Mouse (Mus musculus) CH12.LX (cell line): ENCODE results near the gene Sult6b2. TPM values are rescaled to one million over a fixed set of nuclear protein-coding genes. Genes with fewer than 3 reads are reported as not detected.

Source experiments
- DNase-seq: peaks from one replicate; pipeline ENCODE4 v3.0.0-alpha.2; 2013; ENCODE audit errors: extremely low read depth
- H3K27ac ChIP-seq: 2 replicates; pipeline ENCODE4 v1.5.1; 2012; ENCODE audit warnings: low read depth, mild to moderate bottlenecking, control low read depth, moderate library complexity; ENCODE audit not compliant: insufficient read depth
- H3K27me3 ChIP-seq: replicated peaks from 2 replicates; pipeline ENCODE3; 2012; ENCODE audit warnings: inconsistent platforms
- H3K36me3 ChIP-seq, 2 experiments: replicated peaks in 1 of 2; 2 replicates each; pipeline versions ENCODE3 to v1.6.1; 2012; ENCODE audit warnings: inconsistent platforms in 1 of 2, low read length in 1 of 2, mild to moderate bottlenecking in 1 of 2, mixed read lengths in 1 of 2, moderate library complexity in 1 of 2; ENCODE audit not compliant: control insufficient read depth in 1 of 2, insufficient read depth in 1 of 2
- H3K4me1 ChIP-seq, 2 experiments: 2 replicates each; pipeline ENCODE4 v1.6.1; 2012; ENCODE audit warnings: inconsistent platforms in 1 of 2, moderate library complexity in 1 of 2; ENCODE audit not compliant: insufficient read depth in 2 of 2, control insufficient read depth in 1 of 2
- H3K4me2 ChIP-seq: 2 replicates; pipeline ENCODE4 v1.6.1; 2012; ENCODE audit warnings: low read depth, mild to moderate bottlenecking, control low read depth; ENCODE audit not compliant: poor library complexity, insufficient read depth, severe bottlenecking
- H3K4me3 ChIP-seq, 3 experiments: fragments of 150-350 bp in 1 of 3; sonication (generic) in 1 of 3; replicated peaks in 1 of 3; 2 replicates each; pipeline versions ENCODE3 to v1.5.1; 2011 to 2012; ENCODE audit warnings: low read depth in 2 of 3, low read length in 2 of 3, mild to moderate bottlenecking in 2 of 3, moderate library complexity in 2 of 3, control low read depth in 1 of 3, improper control_type of control experiment in 1 of 3, inconsistent platforms in 1 of 3, mixed read lengths in 1 of 3; ENCODE audit not compliant: poor library complexity in 1 of 3
- H3K79me2 ChIP-seq: replicated peaks from 2 replicates; pipeline ENCODE4 v1.6.1; 2012; ENCODE audit warnings: mild to moderate bottlenecking, moderate library complexity; ENCODE audit not compliant: control insufficient read depth, poor library complexity, insufficient read depth, severe bottlenecking; ENCODE audit errors: extremely low read depth
- H3K9ac ChIP-seq: 2 replicates; pipeline ENCODE4 v1.6.1; 2012; ENCODE audit warnings: low read depth, mild to moderate bottlenecking, control low read depth, moderate library complexity; ENCODE audit not compliant: insufficient read depth
- H3K9me3 ChIP-seq: replicated peaks from 2 replicates; pipeline ENCODE3; 2012; ENCODE audit warnings: low read length, inconsistent platforms, mixed read lengths
- BHLHE40 ChIP-seq: IDR thresholded peaks from 2 replicates; pipeline ENCODE4 v1.6.1; 2011; ENCODE audit warnings: mild to moderate bottlenecking, low read depth, low read length, improper control_type of control experiment
- CHD1 ChIP-seq: IDR thresholded peaks from 2 replicates; pipeline ENCODE4 v1.6.1; 2012; ENCODE audit warnings: low read depth, low read length, improper control_type of control experiment, inconsistent platforms
- CHD2 ChIP-seq: IDR thresholded peaks from 2 replicates; pipeline ENCODE4 v1.6.1; 2011; ENCODE audit warnings: low read length, improper control_type of control experiment
- E2F4 ChIP-seq: IDR thresholded peaks from 2 replicates; pipeline ENCODE4 v1.6.1; 2011; ENCODE audit warnings: low read depth, low read length, improper control_type of control experiment; ENCODE audit not compliant: insufficient replicate concordance
- ELF1 ChIP-seq: IDR thresholded peaks from 2 replicates; pipeline ENCODE4 v1.6.1; 2014; ENCODE audit warnings: low read depth, mild to moderate bottlenecking, inconsistent platforms, low read length, improper control_type of control experiment
- ETS1 ChIP-seq: conservative IDR thresholded peaks from 2 replicates; pipeline ENCODE4 v1.6.1; 2012; ENCODE audit warnings: low read depth, mild to moderate bottlenecking, inconsistent platforms, low read length, improper control_type of control experiment, moderate library complexity
- GABPA ChIP-seq: IDR thresholded peaks from 2 replicates; pipeline ENCODE4 v1.6.1; 2012; ENCODE audit warnings: low read depth, low read length, improper control_type of control experiment, inconsistent platforms; ENCODE audit not compliant: insufficient replicate concordance
- JUN ChIP-seq: IDR thresholded peaks from 2 replicates; pipeline ENCODE4 v1.6.1; 2011; ENCODE audit warnings: low read depth, mild to moderate bottlenecking, low read length, improper control_type of control experiment, moderate library complexity; ENCODE audit not compliant: insufficient read depth
- KAT2A ChIP-seq: IDR thresholded peaks from 2 replicates; pipeline ENCODE4 v1.6.1; 2012; ENCODE audit warnings: low read length, improper control_type of control experiment, inconsistent platforms; ENCODE audit not compliant: insufficient replicate concordance
- MAFK ChIP-seq: IDR thresholded peaks from 2 replicates; pipeline ENCODE4 v1.6.1; 2011; ENCODE audit warnings: low read length, improper control_type of control experiment; ENCODE audit not compliant: insufficient replicate concordance
- MAX ChIP-seq: IDR thresholded peaks from 2 replicates; pipeline ENCODE4 v1.6.1; 2011; ENCODE audit warnings: low read length, improper control_type of control experiment
- MEF2A ChIP-seq: IDR thresholded peaks from 2 replicates; pipeline ENCODE4 v1.6.1; 2014; ENCODE audit warnings: low read depth, mild to moderate bottlenecking, inconsistent platforms, low read length, improper control_type of control experiment, borderline replicate concordance
- MXI1 ChIP-seq: IDR thresholded peaks from 2 replicates; pipeline ENCODE4 v1.6.1; 2011; ENCODE audit warnings: mild to moderate bottlenecking, low read depth, low read length, improper control_type of control experiment
- NELFE ChIP-seq: IDR thresholded peaks from 2 replicates; pipeline ENCODE4 v1.6.1; 2011; ENCODE audit warnings: low read depth, low read length, improper control_type of control experiment
- POLR2A ChIP-seq: IDR thresholded peaks from 2 replicates; pipeline ENCODE4 v1.6.1; 2011; ENCODE audit warnings: low read depth, mild to moderate bottlenecking, improper control_type of control experiment, low read length
- SIN3A ChIP-seq: IDR thresholded peaks from 2 replicates; pipeline ENCODE4 v1.6.1; 2012; ENCODE audit warnings: low read length, improper control_type of control experiment, inconsistent platforms
- dilution Hi-C: fragments of 300-500 bp; cut with MboI; formaldehyde crosslinking; loops from 2 replicates; pipeline ENCODE4 v1.14.3; 2020; ENCODE audit warnings: low sequenced_read_pairs; ENCODE audit not compliant: extremely low pct_unique_long_range_greater_than_20kb, extremely low pct_ligation_motif_present
- in situ Hi-C: fragments of 300-500 bp; cut with MboI; formaldehyde crosslinking; loops from 3 replicates; pipeline ENCODE4 v1.14.3; 2019; ENCODE audit warnings: low sequenced_read_pairs, low pct_ligation_motif_present, low pct_unique_long_range_greater_than_20kb, mixed read lengths
- polyA plus RNA-seq: library from polyadenylated mRNA; unstranded; fragments of >175 nt; gene quantifications from 2 replicates; pipeline ENCODE4 v1.2.1, GENCODE M21; 2012; ENCODE audit warnings: low read depth; ENCODE audit not compliant: insufficient read length
- total RNA-seq, 2 experiments: library from RNA; depleted of rRNA; stranded (reverse); fragments of 300-350 nt in 1 of 2; fragments of >200 nt in 1 of 2; gene quantifications; 2 replicates each; pipeline ENCODE4 v1.2.3; 2012 to 2014

The Sult6b2 gene
- total and polyA plus RNA-seq, 3 experiments = 0.25 to 1.1 (median 0.54) TPM

- TF ChIP-seq BHLHE40 = no peak
Measured at GRCm38 (mm10) chr6:142758562-142758961, 45.7 kb downstream of the Sult6b2 start (continued).

GRCm38 (mm10) chr6:142757976-142758375, 46.3 kb downstream of the Sult6b2 start:
- in situ Hi-C loops = no loop called here
- Histone ChIP-seq H3K4me2 (peak overlapping the region; percentile 87), H3K4me3 (peak overlapping the region; percentile 39 to 80 (median 66)), H3K9ac (peak overlapping the region; percentile 75), H3K79me2 (peaks cover 4% of the 10 kb centered on the region), H3K36me3 (peaks cover 11 to 47% of the 10 kb centered on the region in 2 experiments), H3K4me1 (peaks cover 0 to 23% of the 10 kb centered on the region in 2 experiments; a peak in 3 of 4 replicates), H3K27me3 (peaks cover 22% of the 10 kb centered on the region), H3K9me3 (no peaks in the 10 kb centered on the region), H3K27ac (no peak overlapping the region)
- no peak for TF ChIP-seq MAX
- TF ChIP-seq JUN = no peak
- no peak for TF ChIP-seq CHD2
- TF ChIP-seq NELFE = no peak
- no peak for TF ChIP-seq E2F4
- no peak for TF ChIP-seq MXI1
- TF ChIP-seq GABPA = no peak
- no peak for TF ChIP-seq KAT2A
- TF ChIP-seq ETS1 = no peak
- no peak for TF ChIP-seq POLR2A
- TF ChIP-seq CHD1 = no peak
- no peak for TF ChIP-seq MEF2A
- no peak for DNase-seq
- dilution Hi-C loops = no loop called here

- Histone ChIP-seq H3K27me3 (peaks cover 22% of the 10 kb centered on the region), H3K4me1 (peaks cover 0 to 26% of the 10 kb centered on the region in 2 experiments; a peak in 3 of 4 replicates), H3K9me3 (no peaks in the 10 kb centered on the region), H3K4me3 (peak overlapping the region; percentile 66 to 80 (median 77)), H3K36me3 (peaks cover 11 to 43% of the 10 kb centered on the region in 2 experiments), H3K27ac (no peak overlapping the region), H3K79me2 (peaks cover 4% of the 10 kb centered on the region), H3K4me2 (peak overlapping the region; percentile 87), H3K9ac (peak overlapping the region; percentile 75)
- peak; percentile 31 for DNase-seq
- in situ Hi-C loops = no loop called here
- dilution Hi-C loops = no loop called here
- no peak for TF ChIP-seq MAFK
- TF ChIP-seq ELF1 = peak; percentile 48
- TF ChIP-seq SIN3A = peak; percentile 88
- peak; percentile 46; the same call in 1 of the 2 replicates for TF ChIP-seq ETS1
- no peak for TF ChIP-seq E2F4
Measured at GRCm38 (mm10) chr6:142757334-142757965, 46.9 kb downstream of the Sult6b2 start.
